Mouse (Mus musculus): ENCODE data around the gene Mrpl44.

The Mrpl44 gene

DNA sequence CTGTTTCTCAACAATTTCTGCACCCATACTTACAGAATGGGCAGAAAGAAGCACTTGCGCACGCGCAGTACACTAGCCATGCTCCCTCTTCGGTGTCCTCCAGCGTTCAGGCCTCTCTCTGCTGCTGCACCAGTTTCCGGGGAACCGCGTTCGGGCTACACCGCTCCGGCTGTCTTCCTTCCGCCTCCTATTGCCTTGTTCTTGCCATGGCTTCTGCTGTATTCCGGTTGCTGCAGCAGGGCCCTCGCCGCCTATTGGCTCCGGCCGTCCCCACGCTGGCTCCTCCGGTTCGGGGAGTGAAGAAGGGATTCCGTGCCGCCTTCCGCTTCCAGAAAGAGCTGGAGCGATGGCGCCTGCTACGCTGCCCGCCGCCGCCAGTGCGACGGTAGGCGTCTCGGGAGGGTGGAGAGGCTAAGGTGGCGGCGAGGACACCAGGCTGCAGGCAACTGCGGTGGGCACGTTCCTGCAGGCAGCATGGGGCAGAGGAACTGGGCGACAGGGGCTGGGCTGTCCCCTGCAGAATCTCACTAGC, at the start of gene Mrpl44, which contains the start of gene Wdfy1:
TSS of gene Mrpl44 (plus strand) at position 92 of the 532 bp plus-strand sequence.
TSS of gene Wdfy1 (minus strand) at position 217 of the 532 bp plus-strand sequence.
- DNase-seq (ENCODE audit: low spot score in 2 of 2): peak; percentile 98

DNA sequence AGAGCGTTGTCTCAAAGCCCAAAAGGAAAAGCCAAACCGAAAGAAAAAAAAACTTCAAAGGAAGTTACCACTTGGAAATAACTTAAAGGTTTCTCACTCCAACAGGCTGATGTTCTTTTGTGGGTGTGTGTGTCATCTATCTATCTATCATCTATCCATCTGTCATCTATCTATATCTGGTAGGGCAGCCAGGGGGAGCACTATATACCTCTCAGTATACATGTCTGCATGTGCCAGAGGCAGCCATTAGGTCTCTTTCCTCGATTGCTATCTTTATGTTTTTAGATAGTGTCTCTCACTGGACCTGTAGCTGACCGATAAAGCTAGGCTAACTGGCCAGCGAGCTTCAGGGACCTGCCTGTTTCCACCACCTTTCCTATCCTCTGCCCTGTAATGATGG, 41.0 kb upstream of the Mrpl44 start:
- no peak for DNase-seq (ENCODE audit: low spot score in 2 of 2)

DNA sequence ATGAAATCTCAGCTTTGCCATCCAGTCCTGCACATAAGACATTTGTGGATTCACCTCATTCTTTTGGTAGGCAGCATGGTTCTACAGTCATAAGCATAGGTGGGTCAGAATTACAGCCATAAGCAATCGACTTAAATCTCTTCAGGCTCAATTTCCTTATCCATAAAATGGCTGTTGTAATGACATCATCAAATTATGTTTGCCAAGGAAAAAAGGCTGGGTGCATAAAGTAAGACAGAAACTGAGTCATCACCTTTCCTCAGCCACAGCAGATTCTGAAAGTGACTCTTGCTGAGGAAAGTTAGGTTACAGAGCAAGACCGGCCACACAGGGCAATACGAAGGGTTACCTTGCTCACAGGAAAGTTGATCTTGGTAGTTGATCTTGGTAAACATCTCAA, 39.4 kb upstream of the Mrpl44 start:
- DNase-seq (ENCODE audit: low spot score in 2 of 2): no peak

DNA sequence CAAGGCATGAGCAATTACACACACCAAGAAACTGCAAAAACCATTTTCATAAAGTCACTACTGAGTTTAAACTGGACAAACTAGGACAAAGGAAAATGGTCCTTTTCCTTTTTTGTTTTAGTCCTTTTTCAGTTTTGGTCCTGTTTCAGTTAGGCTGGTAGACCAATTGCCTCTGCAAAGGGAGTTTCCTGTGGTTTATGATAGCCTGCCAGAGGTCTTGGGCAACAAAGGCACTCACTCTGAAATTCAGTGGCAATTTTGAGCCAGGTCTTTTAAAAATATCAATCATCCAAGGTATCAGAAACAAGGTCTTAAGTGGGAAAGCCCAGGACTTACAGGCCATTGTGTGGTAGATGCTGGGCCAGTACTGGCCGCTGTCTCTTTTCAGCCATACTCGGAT, 36.1 kb upstream of the Mrpl44 start:
- DNase-seq (ENCODE audit: low spot score in 2 of 2): no peak

DNA sequence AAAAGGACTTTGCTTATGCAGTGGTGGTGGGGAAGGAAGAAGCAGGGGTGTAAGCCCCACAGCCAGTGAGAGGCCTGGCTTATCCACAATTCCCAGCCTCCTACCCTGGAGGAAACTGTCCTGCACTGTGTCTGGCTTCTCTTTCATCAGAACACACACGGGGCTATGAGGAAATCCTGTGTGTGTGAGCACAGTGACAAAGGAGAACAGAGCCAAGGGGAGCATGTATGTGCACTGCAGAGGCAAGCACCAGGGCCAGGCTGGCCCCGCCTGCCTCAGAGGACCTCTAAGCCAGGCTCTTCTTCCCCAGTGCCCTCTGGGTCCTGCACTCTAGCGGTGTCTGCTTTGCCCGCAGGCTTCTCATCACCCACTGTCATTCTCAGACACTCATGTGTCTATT, 34.8 kb upstream of the Mrpl44 start:
- no peak for DNase-seq (ENCODE audit: low spot score in 2 of 2)

DNA sequence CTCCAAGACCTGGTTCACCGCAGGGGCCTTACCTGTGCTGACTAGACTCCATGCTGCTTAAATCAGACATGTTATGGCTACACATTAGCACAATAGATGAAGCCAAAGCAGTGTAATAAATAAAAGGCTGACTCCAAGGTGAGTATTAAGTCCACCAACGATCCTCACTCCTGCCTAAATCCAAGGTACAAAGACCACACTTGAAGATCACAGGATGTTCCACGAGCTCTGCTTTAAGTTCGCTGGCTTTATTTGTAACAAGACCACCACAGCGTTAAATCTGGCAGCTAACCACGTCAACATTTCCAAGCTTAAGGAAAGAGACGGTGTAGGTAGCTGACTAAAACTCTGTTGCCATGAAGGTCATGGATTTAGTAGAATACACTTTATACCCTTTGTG, 32.9 kb upstream of the Mrpl44 start:
- DNase-seq (ENCODE audit: low spot score in 2 of 2): no peak

DNA sequence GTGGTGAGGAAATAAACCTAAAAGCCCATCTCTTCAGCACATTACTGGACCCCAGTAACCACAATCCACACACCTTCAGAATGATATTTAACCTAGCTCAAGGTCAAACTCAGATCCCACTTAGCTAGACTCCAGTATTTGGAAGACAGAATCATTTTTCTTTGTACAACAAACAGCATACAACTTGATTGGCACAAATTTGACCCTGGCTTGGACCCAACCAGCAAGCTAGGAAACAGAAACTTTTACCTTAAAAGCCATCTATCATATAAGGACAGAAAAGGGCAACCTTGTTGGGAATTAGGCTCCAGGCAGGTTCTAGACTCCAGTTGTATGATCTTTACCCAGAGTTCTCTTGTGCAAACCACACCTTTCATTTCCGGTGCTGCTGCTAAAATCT, 32.4 kb upstream of the Mrpl44 start:
- no peak for DNase-seq (ENCODE audit: low spot score in 2 of 2)

DNA sequence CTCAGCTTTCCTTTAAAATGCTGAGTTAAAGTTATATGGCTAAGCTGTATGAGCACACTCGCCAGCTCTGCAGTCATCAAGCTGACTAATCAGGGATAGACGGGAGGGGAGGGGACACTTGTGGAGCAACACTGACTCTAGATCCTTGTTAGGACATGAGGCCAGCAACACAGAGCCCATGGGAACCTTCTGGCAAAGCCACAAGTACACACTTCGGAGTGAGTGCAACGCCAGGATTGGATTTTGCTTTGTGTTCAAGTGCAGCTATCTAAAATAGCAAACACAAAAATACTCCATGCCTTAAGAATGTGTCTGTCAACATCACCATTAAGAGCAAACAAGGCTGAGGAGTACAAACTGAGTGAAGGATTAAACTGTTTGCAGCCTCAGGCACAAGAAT, 29.8 kb upstream of the Mrpl44 start:
- DNase-seq (ENCODE audit: low spot score in 2 of 2): no peak

DNA sequence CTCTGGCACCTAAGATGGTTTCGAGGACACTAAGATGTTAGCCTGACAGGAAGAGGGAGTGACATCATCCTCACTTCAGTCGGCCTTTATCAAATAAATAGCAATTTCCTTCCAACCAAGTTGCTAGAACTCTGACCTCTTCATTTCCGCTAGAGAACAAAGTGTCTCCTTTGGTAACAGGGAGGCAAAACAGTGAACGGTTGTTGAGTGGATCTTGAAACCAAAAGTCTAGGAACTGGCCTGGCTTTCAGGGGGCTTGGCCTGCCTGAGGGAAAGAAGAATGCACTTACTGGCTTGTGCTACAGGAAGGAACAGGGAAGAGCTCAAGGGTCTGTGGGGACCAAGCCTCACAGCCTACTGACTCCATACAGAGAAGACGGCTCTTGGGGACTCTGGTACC, 24.6 kb upstream of the Mrpl44 start:
- no peak for DNase-seq (ENCODE audit: low spot score in 2 of 2)

DNA sequence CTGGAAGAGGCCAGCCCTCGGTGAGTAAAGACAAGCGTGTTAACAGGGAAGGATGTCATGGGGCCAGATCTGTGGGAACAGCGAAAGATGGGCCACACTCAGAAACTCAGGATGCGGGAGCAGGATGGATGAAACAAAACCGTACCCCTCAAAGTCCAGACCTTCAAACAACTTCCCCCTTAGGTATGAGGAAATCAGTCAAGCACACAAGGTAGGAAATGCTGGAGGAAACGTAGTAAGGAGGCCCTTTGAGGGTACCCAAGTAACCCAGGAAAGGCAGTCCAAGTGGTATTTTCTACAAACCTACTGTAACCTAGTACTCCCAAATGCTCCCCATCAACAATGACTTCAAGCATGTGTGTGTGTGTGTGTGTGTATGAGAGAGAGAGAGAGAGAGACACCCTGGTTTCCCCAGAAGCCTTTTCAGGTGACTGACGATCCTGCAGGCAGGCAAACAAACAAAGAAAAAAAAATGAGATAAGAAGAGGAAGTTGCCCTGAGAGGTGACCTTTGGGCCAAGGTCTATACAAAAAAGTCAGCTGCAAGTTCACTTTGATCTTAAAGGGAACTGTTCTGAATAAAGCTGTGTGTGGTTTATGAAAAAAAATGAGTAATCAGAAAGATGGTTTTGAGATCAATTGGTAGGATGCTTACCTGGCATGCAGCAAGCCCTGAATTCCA, 23.7 kb upstream of the Mrpl44 start:
- DNase-seq (ENCODE audit: low spot score in 2 of 2): no peak

DNA sequence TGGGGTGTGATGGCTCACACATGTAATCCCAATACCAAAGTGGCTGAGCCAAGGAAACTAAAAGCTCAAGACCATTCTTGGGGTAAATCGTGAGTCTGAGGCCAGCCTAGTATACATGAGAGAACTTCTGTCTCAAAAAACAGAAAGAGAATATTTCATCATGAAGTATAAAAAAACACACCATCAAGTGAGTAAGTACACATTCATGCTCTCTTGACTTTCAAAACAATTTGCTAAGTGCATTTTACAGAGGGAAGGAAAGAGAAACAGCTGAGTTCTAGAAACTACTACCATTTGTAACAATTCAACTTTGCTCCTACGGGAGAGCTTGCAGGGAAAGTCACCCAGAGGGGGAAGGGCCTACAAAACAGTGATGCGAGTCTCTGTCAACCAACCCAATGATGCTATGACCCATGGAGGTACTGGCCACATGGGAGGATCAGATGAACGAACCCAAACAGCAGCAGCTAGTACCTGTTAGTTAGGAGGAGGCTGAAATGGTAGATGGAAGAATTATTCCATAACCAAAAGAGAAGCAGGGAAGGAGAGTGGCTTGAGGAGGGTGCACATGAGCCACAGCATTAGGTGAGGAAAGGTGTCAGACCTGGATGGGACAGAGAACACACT, 23.0 kb upstream of the Mrpl44 start:
- DNase-seq (ENCODE audit: low spot score in 2 of 2): no peak

DNA sequence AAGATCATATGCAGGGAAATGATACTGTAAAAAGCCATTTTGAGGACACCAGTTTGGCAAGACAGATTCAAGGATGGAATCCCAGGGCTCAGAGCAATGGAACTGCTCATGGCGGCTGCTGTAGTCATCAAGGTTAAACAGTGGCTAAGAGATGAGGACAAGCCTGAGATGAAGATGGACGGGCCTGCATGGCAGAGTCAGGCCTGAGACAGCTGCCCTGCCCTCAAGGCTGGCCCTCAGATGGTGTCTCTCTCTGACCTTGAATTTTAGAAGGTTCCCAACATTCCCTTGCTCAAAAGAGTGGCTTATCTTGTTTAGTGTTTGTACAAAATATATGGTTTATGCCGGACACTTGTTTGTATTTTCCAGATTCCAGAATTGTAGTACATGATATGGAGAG, 22.4 kb upstream of the Mrpl44 start:
- no peak for DNase-seq (ENCODE audit: low spot score in 2 of 2)

DNA sequence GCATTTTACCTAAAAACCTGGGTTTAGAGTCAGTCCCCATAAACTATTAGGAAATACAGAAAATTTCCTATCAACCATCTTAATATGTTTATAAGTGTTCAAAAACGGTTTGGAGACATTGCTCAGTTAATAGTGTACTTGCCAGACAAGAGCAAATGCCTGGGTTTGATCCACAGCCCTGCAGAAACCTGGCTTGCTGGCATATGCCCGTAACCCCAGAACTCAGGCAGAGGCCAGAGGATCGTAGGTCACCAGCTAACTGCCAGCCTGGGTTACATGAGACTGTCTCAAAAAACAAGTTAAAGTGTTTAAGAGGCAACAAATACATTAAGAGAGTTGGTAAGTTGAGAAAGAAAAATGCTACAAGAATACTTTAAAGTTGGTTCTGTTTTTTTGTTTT, 20.9 kb upstream of the Mrpl44 start:
- no peak for DNase-seq (ENCODE audit: low spot score in 2 of 2)

DNA sequence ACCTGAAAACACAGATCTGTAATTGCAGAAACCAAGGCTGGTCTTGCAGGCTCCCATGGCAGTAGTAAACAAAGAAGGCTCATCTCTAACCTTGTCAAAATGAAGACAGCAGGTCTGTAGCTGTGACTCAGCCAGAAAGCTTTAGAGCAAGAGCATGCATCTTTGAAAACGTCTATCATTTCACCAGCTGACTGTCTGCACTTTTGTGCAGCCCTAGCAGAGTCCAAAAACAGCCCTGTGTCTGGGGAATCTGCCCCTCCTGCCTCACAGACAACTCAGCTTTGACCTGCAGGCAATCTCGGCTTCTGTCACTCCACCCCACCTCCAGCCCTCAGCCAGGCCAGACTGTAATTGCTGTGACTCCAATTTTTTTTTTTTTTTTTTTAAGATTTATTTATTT, 20.4 kb upstream of the Mrpl44 start:
- DNase-seq (ENCODE audit: low spot score in 2 of 2): no peak

DNA sequence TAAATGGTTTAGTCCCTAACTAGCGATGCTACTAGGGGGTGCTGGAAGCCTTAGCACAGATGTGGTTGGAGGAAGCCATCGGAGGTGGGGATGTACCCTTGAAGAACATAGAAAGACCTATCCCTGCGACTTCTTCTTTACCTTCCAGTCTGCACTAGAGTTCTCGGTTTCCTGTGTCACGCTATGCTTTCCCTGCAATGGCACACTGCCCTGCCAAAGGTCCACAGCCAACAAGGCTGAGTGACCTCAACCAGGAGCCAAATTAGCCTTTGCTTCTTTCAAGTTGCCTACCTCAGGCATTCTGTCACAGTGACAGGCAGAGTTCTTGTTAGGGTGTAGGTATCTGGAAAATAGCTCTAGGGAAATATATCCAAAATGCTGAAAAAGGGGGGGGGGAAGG, 19.4 kb upstream of the Mrpl44 start:
- DNase-seq (ENCODE audit: low spot score in 2 of 2): no peak

DNA sequence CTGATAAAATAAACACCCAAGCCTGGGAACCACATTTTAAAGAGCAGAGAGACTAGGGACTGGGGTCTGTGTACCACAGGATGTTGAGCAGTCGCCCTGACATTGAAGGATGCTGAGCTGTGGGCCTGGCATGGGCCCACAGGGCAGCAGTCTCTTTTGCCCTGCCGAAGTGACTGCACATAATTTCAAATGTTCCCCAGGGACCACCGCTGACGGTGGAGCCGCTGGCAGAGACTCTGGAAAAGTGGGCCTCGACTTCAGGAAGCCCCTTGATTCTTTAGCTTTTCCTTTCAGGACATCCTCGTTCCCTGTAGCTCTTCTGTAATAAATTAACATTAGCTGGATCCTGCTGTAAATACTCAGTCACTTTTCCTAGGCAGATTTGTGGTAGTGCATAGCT, 18.7 kb upstream of the Mrpl44 start:
- no peak for DNase-seq (ENCODE audit: low spot score in 2 of 2)

DNA sequence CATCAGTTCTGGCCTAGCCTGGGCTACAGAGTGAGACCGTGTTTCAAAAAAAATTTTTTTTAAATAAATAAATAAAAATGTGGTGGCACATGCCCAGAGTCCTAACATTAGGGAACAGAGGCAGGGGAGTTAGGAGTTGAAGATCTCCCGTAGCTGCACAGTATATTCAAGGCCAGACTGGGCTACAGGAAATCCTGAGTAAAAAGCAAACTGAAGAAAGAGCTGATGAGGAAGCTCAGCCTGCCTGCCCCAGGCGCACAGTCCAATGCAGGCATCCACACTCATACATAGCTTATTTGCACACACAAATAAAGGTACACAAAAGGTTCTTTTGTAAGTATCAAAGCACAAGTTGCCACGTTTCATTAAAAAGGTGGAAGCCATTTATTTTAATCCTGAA, 18.2 kb upstream of the Mrpl44 start:
- DNase-seq (ENCODE audit: low spot score in 2 of 2): no peak

DNA sequence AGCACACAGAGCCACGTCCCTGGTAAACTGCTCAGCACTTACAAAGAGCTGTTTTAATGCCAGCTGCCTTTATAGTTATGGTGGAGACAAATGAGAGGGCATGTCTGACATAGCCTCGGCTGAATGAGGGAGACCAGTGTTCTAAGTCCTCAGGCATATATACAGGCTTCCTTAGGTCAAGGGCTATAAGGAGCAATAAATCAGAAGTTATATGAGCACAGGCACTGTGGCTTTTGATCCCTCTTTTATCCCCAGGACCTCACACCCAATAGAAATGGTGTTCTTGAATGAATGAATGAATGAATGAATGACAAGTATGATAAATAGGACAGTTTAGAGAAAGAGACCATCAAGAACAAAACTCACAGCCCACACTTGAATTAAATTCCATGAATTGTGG, 16.8 kb upstream of the Mrpl44 start:
- no peak for DNase-seq (ENCODE audit: low spot score in 2 of 2)

DNA sequence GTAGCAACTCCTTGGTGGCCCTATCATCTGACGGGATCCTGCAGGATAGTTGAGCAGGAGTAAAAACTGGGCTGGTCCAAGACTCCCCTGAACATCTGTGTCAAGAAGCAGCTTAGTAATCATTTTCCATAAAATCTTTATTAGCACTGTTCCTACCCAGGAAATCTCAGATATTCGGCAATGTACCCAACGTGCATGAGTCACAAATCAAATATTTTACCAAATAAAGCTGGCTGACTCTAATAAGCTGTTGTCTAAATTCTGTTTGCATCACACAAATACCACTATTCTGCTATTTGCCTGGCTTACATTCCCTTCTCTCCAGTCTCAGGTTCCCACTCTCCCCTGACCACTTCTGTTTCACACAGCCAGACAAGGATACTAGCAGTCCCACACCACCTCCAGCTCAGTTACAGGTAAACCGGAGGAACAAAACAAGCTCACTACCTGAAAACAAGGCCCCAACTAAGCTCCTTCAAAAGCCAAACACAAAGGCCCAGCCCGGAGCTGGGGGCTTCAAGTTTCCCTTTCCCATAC, 16.3 kb upstream of the Mrpl44 start:
- no peak for DNase-seq (ENCODE audit: low spot score in 2 of 2)

DNA sequence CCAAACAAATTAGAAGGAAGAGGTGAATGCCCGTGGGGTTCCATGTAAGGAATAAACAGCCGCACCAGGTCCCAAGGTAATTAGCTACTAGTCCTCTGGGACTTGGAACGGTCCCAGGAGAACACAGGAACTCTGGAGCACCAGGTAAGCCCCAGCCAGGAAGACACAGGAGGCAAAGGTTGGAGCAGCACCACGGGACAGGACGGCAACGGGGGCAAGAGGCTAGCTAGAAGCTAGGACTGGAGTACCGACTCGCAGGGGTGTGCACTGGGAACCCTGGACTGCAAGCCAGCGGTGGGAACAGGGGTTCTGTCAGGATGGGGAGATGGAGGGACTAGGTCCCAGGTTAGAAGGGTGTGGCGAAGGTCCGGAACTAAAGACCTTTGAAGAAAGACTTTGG, 15.2 kb upstream of the Mrpl44 start:
- peak in 1 of 2 experiments; percentile 53 for DNase-seq (ENCODE audit: low spot score in 2 of 2)

DNA sequence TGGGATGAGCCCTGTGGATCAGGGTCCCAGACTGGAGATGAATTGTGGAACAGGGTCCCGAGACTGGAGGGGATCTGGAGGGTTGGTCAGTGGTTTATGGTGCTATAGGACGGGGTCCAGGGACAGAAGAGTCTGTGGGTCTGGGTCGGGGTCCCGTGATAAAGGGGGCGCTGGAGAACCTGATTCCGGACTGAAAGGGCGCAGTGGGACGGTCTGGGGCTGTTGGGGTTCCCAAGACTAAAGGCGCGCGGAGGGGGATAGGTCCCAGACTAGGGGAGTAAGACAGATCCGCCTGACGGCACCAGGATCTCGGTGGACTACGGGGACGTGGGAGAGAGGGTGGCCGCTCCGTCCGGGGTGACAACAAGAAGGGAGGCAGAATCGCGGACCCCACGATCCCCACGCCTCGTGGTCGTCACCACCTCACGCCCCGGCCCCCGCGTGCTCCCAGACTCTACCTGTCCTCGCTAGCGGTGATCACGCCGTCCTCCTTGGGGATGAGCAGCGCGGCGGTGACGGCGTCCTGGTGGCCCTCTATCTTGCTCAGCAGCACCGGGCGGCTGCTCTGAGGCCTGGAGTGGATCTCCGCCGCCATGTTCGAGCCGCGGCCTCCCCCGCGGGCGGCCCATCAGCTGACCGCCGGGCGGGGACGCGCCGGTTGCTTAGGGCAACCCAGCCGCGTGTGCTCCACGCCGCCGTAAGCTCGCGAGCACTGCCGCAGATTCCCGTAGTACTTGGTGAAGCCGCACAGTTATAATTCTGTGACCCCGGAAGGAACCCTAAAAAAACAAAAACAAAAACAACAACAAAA, 14.5 kb upstream of the Mrpl44 start:
- peak; percentile 90 to 92 for DNase-seq (ENCODE audit: low spot score in 2 of 2)

DNA sequence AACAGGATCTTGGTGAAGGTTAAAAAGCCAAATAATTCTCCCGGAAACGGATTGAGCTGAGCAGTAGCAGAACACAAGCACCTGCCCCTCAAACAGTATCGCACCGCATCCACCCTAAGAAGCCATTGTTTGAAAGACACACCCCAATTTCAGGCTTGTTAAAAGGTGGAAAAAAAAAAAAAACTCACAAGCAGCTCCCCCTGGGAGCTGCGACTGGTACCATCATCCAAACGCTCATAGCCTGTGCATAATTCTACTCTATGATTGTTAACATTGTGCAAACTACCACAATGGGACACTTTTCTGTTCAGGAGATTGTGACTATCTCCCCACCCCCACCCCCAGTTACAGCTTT, 13.9 kb upstream of the Mrpl44 start:
- DNase-seq (ENCODE audit: low spot score in 2 of 2): no peak
